Mouse (Mus musculus) telencephalon, adult 2 months (tissue): Measurements from ENCODE around the gene Dctn5.
"Not testable (repeated sequence)": the region's sequence is repeated elsewhere in the genome, so short reads cannot be mapped to it uniquely, and the experiment has no call there.

Experiments
- DNase-seq: peaks from one replicate; pipeline ENCODE4 v3.0.0-alpha.2; 2011; ENCODE audit warnings: low read depth, low spot score

The Dctn5 gene

GRCm38 (mm10) chr7:122132497-122133337 is at the start of gene Dctn5, which contains the start of gene Palb2:
Gene Dctn5, plus strand, starts transcription at chr7:122133041.
Gene Palb2, minus strand, starts transcription at chr7:122132985.
- peak; percentile 95 for DNase-seq

- DNase-seq = no peak
Observed at GRCm38 (mm10) chr7:122087195-122087982, 45.5 kb upstream of the Dctn5 start.

GRCm38 (mm10) chr7:122094564-122095330 is 38.1 kb upstream of the Dctn5 start:
- DNase-seq = no peak

- DNase-seq = no peak
Observed at GRCm38 (mm10) chr7:122098009-122098408, 34.8 kb upstream of the Dctn5 start.

GRCm38 (mm10) chr7:122099222-122099621 is 33.6 kb upstream of the Dctn5 start:
- DNase-seq = no peak

GRCm38 (mm10) chr7:122101014-122101746 is 31.7 kb upstream of the Dctn5 start:
- DNase-seq = not testable (repeated sequence)

- DNase-seq = peak; percentile 86
Observed at GRCm38 (mm10) chr7:122101747-122102244, 31.0 kb upstream of the Dctn5 start, which contains the start of gene Ndufab1. Gene Ndufab1, minus strand, starts transcription at chr7:122101886.

- no peak for DNase-seq
Observed at GRCm38 (mm10) chr7:122108206-122108605, 24.6 kb upstream of the Dctn5 start.

GRCm38 (mm10) chr7:122123518-122123917 is 9.3 kb upstream of the Dctn5 start:
- no peak for DNase-seq

GRCm38 (mm10) chr7:122125636-122126035 is 7.2 kb upstream of the Dctn5 start:
- DNase-seq = no peak

GRCm38 (mm10) chr7:122126946-122127345 is 5.9 kb upstream of the Dctn5 start:
- DNase-seq = no peak

- DNase-seq = no peak
Observed at GRCm38 (mm10) chr7:122131834-122132233, 1.0 kb upstream of the Dctn5 start.

GRCm38 (mm10) chr7:122133338-122133625 is 441 bp downstream of the Dctn5 start:
- no peak for DNase-seq

GRCm38 (mm10) chr7:122135070-122135469 is 2.2 kb downstream of the Dctn5 start:
- DNase-seq = no peak

GRCm38 (mm10) chr7:122137071-122137470 is 4.2 kb downstream of the Dctn5 start:
- no peak for DNase-seq

- DNase-seq = no peak
Observed at GRCm38 (mm10) chr7:122138190-122138589, 5.3 kb downstream of the Dctn5 start.

GRCm38 (mm10) chr7:122140991-122141390 is 8.2 kb downstream of the Dctn5 start:
- DNase-seq = no peak

GRCm38 (mm10) chr7:122152473-122152872 is 19.6 kb downstream of the Dctn5 start:
- DNase-seq = no peak

- no peak for DNase-seq
Observed at GRCm38 (mm10) chr7:122158488-122158887, 25.6 kb downstream of the Dctn5 start.

- DNase-seq = peak; percentile 62
Observed at GRCm38 (mm10) chr7:122158915-122159902, 26.4 kb downstream of the Dctn5 start, which contains the start of gene Plk1. Gene Plk1, plus strand, starts transcription at chr7:122159439.
